Mouse (Mus musculus): ENCODE measurements at regions not wholly inside any gene's neighbourhood (a gene's known extent, or its start where the extent isn't known, plus 50 kb on each side); places are given as distances from the start of the nearest gene placed in this dataset.

GRCm38 (mm10) chr2:172094159-172094558 lies 50.9 kb upstream of the Cbln4 start:
- DNase-seq (ENCODE audit: low spot score in 2 of 2), result no peak
- intact Hi-C loops (cut with DNase I), result no loop called here

GRCm38 (mm10) chr2:172103881-172104655 lies 60.8 kb upstream of the Cbln4 start:
- intact Hi-C loops (cut with DNase I), result no loop called here
- peak; percentile 17 to 18 for DNase-seq (ENCODE audit: low spot score in 2 of 2)

- no peak for DNase-seq (ENCODE audit: low spot score in 2 of 2)
- intact Hi-C loops (cut with DNase I), result no loop called here
These were observed 62.0 kb upstream of the Cbln4 start for GRCm38 (mm10) chr2:172105241-172105640.

- no peak for DNase-seq (ENCODE audit: low spot score in 2 of 2)
- intact Hi-C loops (cut with DNase I), result no loop called here
These were observed 67.4 kb upstream of the Cbln4 start for GRCm38 (mm10) chr2:172110706-172111105.

GRCm38 (mm10) chr2:172113639-172114038 lies 70.4 kb upstream of the Cbln4 start:
- intact Hi-C loops (cut with DNase I), result no loop called here
- DNase-seq (ENCODE audit: low spot score in 2 of 2), result no peak

- DNase-seq (ENCODE audit: low spot score in 2 of 2), result no peak
- intact Hi-C loops (cut with DNase I), result no loop called here
These were observed 72.4 kb upstream of the Cbln4 start for GRCm38 (mm10) chr2:172115604-172116206.

- intact Hi-C loops (cut with DNase I), result no loop called here
- DNase-seq (ENCODE audit: low spot score in 2 of 2), result no peak
These were observed 84.3 kb upstream of the Cbln4 start for GRCm38 (mm10) chr2:172127517-172127916.

- intact Hi-C loops (cut with DNase I), result no loop called here
These were observed 88.0 kb upstream of the Cbln4 start for GRCm38 (mm10) chr2:172131232-172131631.

GRCm38 (mm10) chr2:172132623-172133332 lies 89.5 kb upstream of the Cbln4 start:
- intact Hi-C loops (cut with DNase I), result no loop called here
- peak; percentile 32 to 45 for DNase-seq (ENCODE audit: low spot score in 2 of 2)

More at GRCm38 (mm10) chr2:172131232-172131631, 88.0 kb upstream of the Cbln4 start:
- peak; percentile 31 to 41 for DNase-seq (ENCODE audit: low spot score in 2 of 2)

GRCm38 (mm10) chr2:172140080-172140479 lies 96.8 kb upstream of the Cbln4 start:
- peak; percentile 67 to 73 for DNase-seq (ENCODE audit: low spot score in 2 of 2)
- intact Hi-C loops (cut with DNase I), result no loop called here

GRCm38 (mm10) chr2:172143269-172143668 lies 100.0 kb upstream of the Cbln4 start:
- no peak for DNase-seq (ENCODE audit: low spot score in 2 of 2)
- intact Hi-C loops (cut with DNase I), result no loop called here

- DNase-seq (ENCODE audit: low spot score in 2 of 2), result no peak
- intact Hi-C loops (cut with DNase I), result no loop called here
These were observed 99.6 kb upstream of the Mc3r start for GRCm38 (mm10) chr2:172148736-172149135.

GRCm38 (mm10) chr2:172149734-172150133 lies 98.6 kb upstream of the Mc3r start:
- no peak for DNase-seq (ENCODE audit: low spot score in 2 of 2)
- intact Hi-C loops (cut with DNase I), result no loop called here

GRCm38 (mm10) chr2:172150898-172151297 lies 97.4 kb upstream of the Mc3r start:
- intact Hi-C loops (cut with DNase I), result no loop called here
- no peak for DNase-seq (ENCODE audit: low spot score in 2 of 2)

GRCm38 (mm10) chr2:172159909-172160308 lies 88.4 kb upstream of the Mc3r start:
- intact Hi-C loops (cut with DNase I), result no loop called here
- peak; percentile 38 to 41 for DNase-seq (ENCODE audit: low spot score in 2 of 2)

- no peak for DNase-seq (ENCODE audit: low spot score in 2 of 2)
- intact Hi-C loops (cut with DNase I), result no loop called here
These were observed 70.9 kb upstream of the Mc3r start for GRCm38 (mm10) chr2:172177371-172177770.

- no peak for DNase-seq (ENCODE audit: low spot score in 2 of 2)
- intact Hi-C loops (cut with DNase I), result no loop called here
These were observed 69.0 kb upstream of the Mc3r start for GRCm38 (mm10) chr2:172179301-172179700.

GRCm38 (mm10) chr2:172197746-172198145 lies 50.5 kb upstream of the Mc3r start:
- DNase-seq (ENCODE audit: low spot score in 2 of 2), result no peak
- intact Hi-C loops (cut with DNase I), result no loop called here

Measured in left cerebral cortex, postnatal 36 days (tissue).